Mouse (Mus musculus) liver, embryonic 14.5 days (tissue): ENCODE measurements around the gene Plagl2.

ENCODE experiments used
- CTCF ChIP-seq: IDR thresholded peaks from 2 replicates; pipeline ENCODE4 v1.5.1; 2016; ENCODE audit warnings: antibody characterized with exemption, low read depth, control low read depth
- EP300 ChIP-seq: IDR thresholded peaks from 2 replicates; pipeline ENCODE4 v1.6.1; 2016; ENCODE audit warnings: antibody characterized with exemption, low read depth

DNA sequence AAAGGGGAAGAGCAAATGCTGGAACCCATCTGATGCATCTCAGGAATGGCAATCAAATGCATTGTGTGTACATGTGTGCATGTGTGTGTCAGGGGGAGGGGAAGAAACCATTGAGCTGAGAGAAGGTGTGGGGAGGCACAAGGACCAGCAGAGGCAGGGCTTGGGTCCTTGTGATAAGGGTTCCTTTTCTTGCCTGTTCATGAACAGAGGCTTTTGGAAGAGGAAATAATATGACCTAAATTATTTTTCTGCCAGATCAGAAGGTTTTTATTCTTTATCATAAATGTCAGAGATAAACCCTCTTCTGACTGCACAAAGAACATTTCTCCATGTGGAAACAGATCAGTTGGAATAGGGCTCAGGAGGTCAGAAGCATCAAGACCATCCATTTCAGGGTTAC is 19.1 kb downstream of the Plagl2 start:
- TF ChIP-seq CTCF (peak; percentile 23; the same call in 1 of the 2 replicates), EP300 (no peak)
